Mouse (Mus musculus): ENCODE data around the gene Eif3l. TPM values are rescaled to one million over a fixed set of nuclear protein-coding genes. Genes with fewer than 3 reads are reported as not detected.
"Not testable (repeated sequence)": the region's sequence is repeated elsewhere in the genome, so short reads cannot be mapped to it uniquely, and the experiment has no call there.

The Eif3l gene
- polyA plus RNA-seq, 1 experiment from 2014 or later = 135 TPM

DNA sequence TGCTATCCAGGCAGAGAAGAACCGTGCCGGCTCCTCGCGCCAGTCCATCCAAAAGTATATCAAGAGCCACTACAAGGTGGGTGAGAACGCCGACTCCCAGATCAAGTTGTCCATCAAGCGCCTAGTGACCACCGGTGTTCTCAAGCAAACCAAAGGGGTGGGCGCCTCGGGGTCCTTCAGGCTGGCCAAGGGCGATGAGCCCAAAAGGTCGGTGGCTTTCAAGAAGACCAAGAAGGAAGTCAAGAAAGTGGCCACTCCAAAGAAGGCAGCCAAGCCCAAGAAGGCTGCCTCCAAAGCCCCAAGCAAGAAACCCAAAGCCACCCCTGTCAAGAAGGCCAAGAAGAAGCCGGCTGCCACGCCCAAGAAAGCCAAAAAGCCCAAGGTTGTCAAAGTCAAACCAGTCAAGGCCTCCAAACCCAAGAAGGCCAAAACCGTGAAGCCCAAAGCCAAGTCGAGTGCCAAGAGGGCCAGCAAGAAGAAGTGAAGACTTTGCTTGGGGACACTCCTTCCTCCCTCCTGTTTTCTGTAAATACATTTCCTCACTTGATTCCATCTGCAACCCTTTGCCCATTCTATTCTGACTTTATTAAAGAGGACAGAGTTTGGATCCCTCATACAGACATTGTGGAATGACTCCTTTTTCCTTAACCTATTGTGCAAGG is 46.0 kb upstream of the Eif3l start:
- H3K27me3 ChIP-seq (ENCODE audit: control insufficient read depth, insufficient read depth, low read length) = no peaks in the 10 kb centered on the region
- TF ChIP-seq CTCF (IDR thresholded peaks at IDR 0.05; ENCODE audit: low read depth) = no peak
- TF ChIP-seq EP300 (optimal IDR thresholded peaks at IDR 0.05) = no peak
- peak overlapping the region; percentile 84 for H3K4me3 ChIP-seq (ENCODE audit: low read depth, low read length)
- no peaks in the 10 kb centered on the region for H3K36me3 ChIP-seq (ENCODE audit: control insufficient read depth, insufficient read depth, low read length)
- no peaks in the 10 kb centered on the region for H3K9me3 ChIP-seq (ENCODE audit: control insufficient read depth, low read length)
- WGBS = 9% methylated on average over 16 of the region's 16 CpGs
- H3K27ac ChIP-seq (replicated peaks) = peak overlapping the region; percentile 99
- peak overlapping the region; percentile 96 for H3K4me2 ChIP-seq (replicated peaks; ENCODE audit: low read depth)
- peak overlapping the region; percentile 100 for H3K9ac ChIP-seq (ENCODE audit: low read length)
- H3K4me1 ChIP-seq (replicated peaks; ENCODE audit: control insufficient read depth, insufficient read depth) = peaks cover 8% of the 10 kb centered on the region; the same call in 1 of the 2 replicates
- ATAC-seq (ENCODE audit: low FRiP score, low TSS enrichment) (no peak), DNase-seq (ENCODE audit: low spot score) (no peak)

DNA sequence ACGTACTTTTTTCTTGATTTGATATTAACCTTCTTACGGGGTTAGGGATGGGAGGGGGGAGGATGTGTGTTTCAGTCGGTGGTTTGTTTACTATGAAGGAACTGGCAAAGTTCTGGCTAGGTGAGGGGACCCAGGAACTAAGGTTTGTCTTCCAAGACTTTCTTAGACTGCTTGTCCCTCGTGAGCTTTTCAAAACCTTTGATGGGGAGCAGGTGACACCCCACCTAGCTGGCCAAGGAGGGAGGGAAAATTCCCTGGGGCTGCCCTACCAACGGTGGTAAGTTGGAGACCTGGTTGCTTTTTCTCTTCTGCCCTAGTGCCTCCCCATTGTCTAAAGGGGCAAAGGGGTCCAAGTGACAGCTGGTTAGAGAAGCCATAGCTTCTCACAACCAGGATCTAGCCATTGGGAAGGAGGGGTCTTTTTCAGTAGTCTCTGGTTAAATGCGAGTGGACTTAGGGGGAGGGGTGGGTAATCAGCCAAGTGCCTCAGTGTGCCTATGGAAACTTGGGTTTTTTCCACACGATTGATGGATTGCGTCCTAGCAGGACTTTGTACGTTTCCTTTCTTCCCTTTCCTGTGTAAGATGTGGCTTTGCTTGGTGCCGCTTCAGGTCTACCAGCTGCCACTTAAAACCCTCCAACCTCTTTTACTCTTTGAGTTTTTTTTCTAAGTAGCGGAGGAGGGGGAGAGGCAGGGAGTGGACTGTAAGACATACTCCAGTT is 45.3 kb upstream of the Eif3l start:
- WGBS = under 1% methylated on average over 11 of the region's 11 CpGs
- Histone ChIP-seq H3K27me3 (ENCODE audit: control insufficient read depth, insufficient read depth, low read length) (no peaks in the 10 kb centered on the region), H3K9ac (ENCODE audit: low read length) (peak overlapping the region; percentile 100), H3K4me2 (replicated peaks; ENCODE audit: low read depth) (peak overlapping the region; percentile 96), H3K4me1 (replicated peaks; ENCODE audit: control insufficient read depth, insufficient read depth) (peaks cover 8% of the 10 kb centered on the region; the same call in 1 of the 2 replicates), H3K27ac (replicated peaks) (peak overlapping the region; percentile 99), H3K4me3 (ENCODE audit: low read depth, low read length) (peak overlapping the region; percentile 84), H3K9me3 (ENCODE audit: control insufficient read depth, low read length) (no peaks in the 10 kb centered on the region), H3K36me3 (ENCODE audit: control insufficient read depth, insufficient read depth, low read length) (no peaks in the 10 kb centered on the region)
- DNase-seq (ENCODE audit: low spot score) = no peak
- no peak for ATAC-seq (ENCODE audit: low FRiP score, low TSS enrichment)
- TF ChIP-seq EP300 (optimal IDR thresholded peaks at IDR 0.05) = no peak
- no peak for TF ChIP-seq CTCF (IDR thresholded peaks at IDR 0.05; ENCODE audit: low read depth)

DNA sequence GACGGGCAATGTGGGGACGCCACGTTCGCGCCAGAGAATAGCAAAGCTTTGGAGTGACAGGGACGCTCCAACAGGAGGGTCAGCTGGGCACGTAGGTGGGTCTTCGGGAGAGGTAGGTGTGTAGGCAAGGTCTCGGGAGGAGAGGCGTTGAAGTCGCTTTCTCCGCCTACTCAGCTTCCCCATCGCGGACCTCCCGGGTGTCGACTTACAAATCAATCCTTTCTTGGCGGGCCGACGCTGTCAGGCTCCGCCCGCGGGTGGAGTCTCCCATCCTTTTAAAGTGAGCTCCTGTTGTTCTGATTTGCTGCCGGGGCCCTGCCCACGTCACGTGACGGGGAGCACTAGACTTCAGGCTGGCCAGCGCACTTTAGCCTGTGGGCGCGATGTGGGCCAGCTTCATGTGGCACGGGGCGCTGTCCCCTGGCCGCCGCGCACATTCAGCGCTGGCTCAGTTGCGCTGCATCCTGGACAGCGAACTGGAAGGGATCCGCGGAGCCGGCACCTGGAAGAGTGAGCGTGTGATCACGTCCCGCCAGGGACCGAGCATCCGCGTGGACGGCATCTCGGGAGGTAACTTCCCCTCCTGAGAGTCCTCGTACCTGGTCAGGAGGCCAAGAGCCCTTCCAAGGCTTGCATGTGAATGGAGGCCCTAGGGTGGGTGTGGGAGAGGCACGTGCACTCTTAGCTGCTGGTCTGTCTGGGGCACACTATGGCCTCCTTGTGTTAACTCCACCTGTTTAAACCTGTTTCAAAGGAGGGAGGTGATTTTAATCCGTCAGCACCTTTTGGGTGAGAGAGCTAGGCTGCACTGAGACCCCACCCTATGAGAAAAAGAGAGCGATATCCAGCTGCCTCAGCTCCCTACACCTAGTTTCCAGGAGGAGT is 44.2 kb upstream of the Eif3l start:
- peak; percentile 73 for ATAC-seq (ENCODE audit: low FRiP score, low TSS enrichment)
- peaks cover 6% of the 10 kb centered on the region; the same call in 1 of the 2 replicates for H3K4me1 ChIP-seq (replicated peaks; ENCODE audit: control insufficient read depth, insufficient read depth)

DNA sequence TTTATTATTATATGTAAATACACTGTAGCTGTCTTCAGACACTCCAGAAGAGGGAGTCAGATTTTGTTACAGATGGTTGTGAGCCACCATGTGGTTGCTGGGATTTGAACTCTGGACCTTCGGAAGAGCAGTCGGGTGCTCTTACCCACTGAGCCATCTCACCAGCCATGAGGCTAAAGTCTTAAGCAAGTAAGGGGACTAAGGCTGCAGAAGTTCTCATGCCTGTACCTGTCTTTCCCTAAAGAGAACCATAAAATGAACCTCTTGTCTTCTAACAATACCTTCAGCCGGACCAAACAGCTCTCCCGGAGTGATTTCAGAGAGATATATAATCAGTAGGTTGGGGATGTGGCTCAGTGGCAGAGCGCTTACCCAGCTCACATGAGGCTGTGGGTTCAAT is 43.1 kb upstream of the Eif3l start:
- not testable (repeated sequence) for H3K4me3 ChIP-seq (ENCODE audit: low read depth, low read length); H3K27me3 ChIP-seq (ENCODE audit: control insufficient read depth, insufficient read depth, low read length); H3K36me3 ChIP-seq (ENCODE audit: control insufficient read depth, insufficient read depth, low read length); H3K9me3 ChIP-seq (ENCODE audit: control insufficient read depth, low read length); ATAC-seq (ENCODE audit: low FRiP score, low TSS enrichment); H3K9ac ChIP-seq (ENCODE audit: low read length); DNase-seq (ENCODE audit: low spot score); H3K27ac ChIP-seq (replicated peaks); H3K4me1 ChIP-seq (replicated peaks; ENCODE audit: control insufficient read depth, insufficient read depth); H3K4me2 ChIP-seq (replicated peaks; ENCODE audit: low read depth)
- WGBS = 80% methylated on average over 5 of the region's 5 CpGs

More for the DNA sequence above, 44.2 kb upstream of the Eif3l start:
- TF ChIP-seq CTCF (IDR thresholded peaks at IDR 0.05; ENCODE audit: low read depth) (no peak), EP300 (optimal IDR thresholded peaks at IDR 0.05) (no peak)
- Histone ChIP-seq H3K27me3 (ENCODE audit: control insufficient read depth, insufficient read depth, low read length) (no peaks in the 10 kb centered on the region), H3K9me3 (ENCODE audit: control insufficient read depth, low read length) (no peaks in the 10 kb centered on the region), H3K36me3 (ENCODE audit: control insufficient read depth, insufficient read depth, low read length) (no peaks in the 10 kb centered on the region), H3K4me2 (replicated peaks; ENCODE audit: low read depth) (peak overlapping the region; percentile 96), H3K27ac (replicated peaks) (peak overlapping the region; percentile 99), H3K9ac (ENCODE audit: low read length) (peak overlapping the region; percentile 100), H3K4me3 (ENCODE audit: low read depth, low read length) (peak overlapping the region; percentile 84)
- WGBS = 1% methylated on average over 52 of the region's 52 CpGs
- peak; percentile 95 for DNase-seq (ENCODE audit: low spot score)

DNA sequence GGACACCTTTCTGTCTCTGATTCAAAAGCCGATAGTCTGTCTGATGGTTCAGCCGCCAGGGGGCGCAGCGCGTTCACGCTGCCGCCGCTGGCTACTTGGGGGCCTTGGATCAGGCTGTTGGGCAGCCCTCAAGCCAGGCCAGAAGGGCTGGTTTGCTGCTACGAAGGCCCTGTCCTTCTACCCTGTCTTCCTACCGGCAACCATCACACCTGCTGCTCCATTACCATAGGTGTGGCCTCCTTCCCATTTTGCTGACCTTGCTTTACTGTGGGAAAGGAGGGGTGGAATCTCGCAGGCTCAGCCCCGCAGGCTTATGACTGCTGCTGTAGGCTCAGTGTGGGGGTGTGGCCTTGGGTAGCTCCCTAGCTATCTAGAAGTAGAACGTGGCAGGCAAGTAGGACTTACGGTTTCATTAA is 37.1 kb upstream of the Eif3l start:
- no peak overlapping the region for H3K27ac ChIP-seq (replicated peaks)
- H3K4me2 ChIP-seq (replicated peaks; ENCODE audit: low read depth) = peak overlapping the region; percentile 25
- peak; percentile 81 for DNase-seq (ENCODE audit: low spot score)
- H3K4me3 ChIP-seq (ENCODE audit: low read depth, low read length) = no peak overlapping the region
- TF ChIP-seq EP300 (optimal IDR thresholded peaks at IDR 0.05) (no peak), CTCF (IDR thresholded peaks at IDR 0.05; ENCODE audit: low read depth) (peak; percentile 91)
- no peak overlapping the region for H3K9ac ChIP-seq (ENCODE audit: low read length)
- H3K9me3 ChIP-seq (ENCODE audit: control insufficient read depth, low read length) = no peaks in the 10 kb centered on the region
- H3K4me1 ChIP-seq (replicated peaks; ENCODE audit: control insufficient read depth, insufficient read depth) = peaks cover 5% of the 10 kb centered on the region
- 6% methylated on average over 14 of the region's 14 CpGs for WGBS
- no peaks in the 10 kb centered on the region for H3K27me3 ChIP-seq (ENCODE audit: control insufficient read depth, insufficient read depth, low read length)
- H3K36me3 ChIP-seq (ENCODE audit: control insufficient read depth, insufficient read depth, low read length) = peaks cover 6% of the 10 kb centered on the region; the same call in 1 of the 2 replicates
- ATAC-seq (ENCODE audit: low FRiP score, low TSS enrichment) = peak; percentile 41

All from stomach, postnatal 0 days (tissue).